Mouse (Mus musculus): ENCODE results near the gene Shroom2.
"Not testable (repeated sequence)": the region's sequence is repeated elsewhere in the genome, so short reads cannot be mapped to it uniquely, and the experiment has no call there.

Shroom2 gene

GRCm38 (mm10) chrX:152768891-152769599 is at the start of gene Shroom2:
Shroom2 (minus strand) TSS chrX:152769465.
- no peak for DNase-seq (ENCODE audit: low spot score in 2 of 2)

GRCm38 (mm10) chrX:152818996-152819395 is 49.7 kb upstream of the Shroom2 start:
- DNase-seq (ENCODE audit: low spot score in 2 of 2), result no peak

GRCm38 (mm10) chrX:152813339-152813738 is 44.1 kb upstream of the Shroom2 start:
- no peak for DNase-seq (ENCODE audit: low spot score in 2 of 2)

GRCm38 (mm10) chrX:152805317-152805716 is 36.1 kb upstream of the Shroom2 start:
- DNase-seq (ENCODE audit: low spot score in 2 of 2), result no peak

- DNase-seq (ENCODE audit: low spot score in 2 of 2), result no peak
Observed at GRCm38 (mm10) chrX:152788611-152789010, 19.3 kb upstream of the Shroom2 start.

- DNase-seq (ENCODE audit: low spot score in 2 of 2), result no peak
Observed at GRCm38 (mm10) chrX:152788129-152788528, 18.9 kb upstream of the Shroom2 start.

GRCm38 (mm10) chrX:152781720-152782403 is 12.6 kb upstream of the Shroom2 start, which contains the start of gene Gpr143:
Gpr143 (plus strand) TSS chrX:152781921.
- DNase-seq (ENCODE audit: low spot score in 2 of 2), result no peak

- DNase-seq (ENCODE audit: low spot score in 2 of 2), result peak; percentile 11 to 59
Observed at GRCm38 (mm10) chrX:152769600-152770157, 414 bp upstream of the Shroom2 start.

GRCm38 (mm10) chrX:152764171-152764570 is 5.1 kb downstream of the Shroom2 start:
- no peak for DNase-seq (ENCODE audit: low spot score in 2 of 2)

GRCm38 (mm10) chrX:152762855-152763254 is 6.4 kb downstream of the Shroom2 start:
- no peak for DNase-seq (ENCODE audit: low spot score in 2 of 2)

GRCm38 (mm10) chrX:152762437-152762836 is 6.8 kb downstream of the Shroom2 start:
- DNase-seq (ENCODE audit: low spot score in 2 of 2), result no peak

- no peak for DNase-seq (ENCODE audit: low spot score in 2 of 2)
Observed at GRCm38 (mm10) chrX:152756293-152756692, 13.0 kb downstream of the Shroom2 start.

GRCm38 (mm10) chrX:152755819-152756218 is 13.4 kb downstream of the Shroom2 start:
- DNase-seq (ENCODE audit: low spot score in 2 of 2), result no peak

- no peak for DNase-seq (ENCODE audit: low spot score in 2 of 2)
Observed at GRCm38 (mm10) chrX:152745925-152746324, 23.3 kb downstream of the Shroom2 start.

GRCm38 (mm10) chrX:152743642-152744041 is 25.6 kb downstream of the Shroom2 start:
- no peak for DNase-seq (ENCODE audit: low spot score in 2 of 2)

- no peak for DNase-seq (ENCODE audit: low spot score in 2 of 2)
Observed at GRCm38 (mm10) chrX:152738759-152739368, 30.4 kb downstream of the Shroom2 start.

- no peak for DNase-seq (ENCODE audit: low spot score in 2 of 2)
Observed at GRCm38 (mm10) chrX:152738191-152738590, 31.1 kb downstream of the Shroom2 start.

GRCm38 (mm10) chrX:152735283-152735682 is 34.0 kb downstream of the Shroom2 start:
- DNase-seq (ENCODE audit: low spot score in 2 of 2), result no peak

GRCm38 (mm10) chrX:152716693-152717092 is 52.6 kb downstream of the Shroom2 start:
- no peak for DNase-seq (ENCODE audit: low spot score in 2 of 2)

GRCm38 (mm10) chrX:152710715-152711114 is 58.5 kb downstream of the Shroom2 start:
- not testable (repeated sequence) for DNase-seq (ENCODE audit: low spot score in 2 of 2)

- DNase-seq (ENCODE audit: low spot score in 2 of 2), result no peak
Observed at GRCm38 (mm10) chrX:152708359-152708758, 60.9 kb downstream of the Shroom2 start.

- DNase-seq (ENCODE audit: low spot score in 2 of 2), result no peak
Observed at GRCm38 (mm10) chrX:152705397-152705796, 63.9 kb downstream of the Shroom2 start.
